Mouse (Mus musculus) Patski (cell line): ENCODE measurements at regions not wholly inside any gene's neighbourhood (a gene's known extent, or its start where the extent isn't known, plus 50 kb on each side); places are given as distances from the start of the nearest gene placed in this dataset.
"Not testable (repeated sequence)": the region's sequence is repeated elsewhere in the genome, so short reads cannot be mapped to it uniquely, and the experiment has no call there.

Experiments used
- ATAC-seq: fragments of 100-300 bp; one replicate; pipeline ENCODE4 v1.8.0; 2021
- CTCF ChIA-PET: fragments of 350-600 bp; sonication (Branson Sonifier 250); formaldehyde crosslinking; loops from one replicate; lab custom pipeline; 2022; ENCODE audit warnings: inconsistent platforms; lab: Charles Lee
- POLR2A ChIA-PET: fragments of 350-600 bp; sonication (Branson Sonifier 250); formaldehyde crosslinking; loops from one replicate; lab custom pipeline; 2022; ENCODE audit warnings: antibody characterized with exemption, inconsistent platforms; lab: Charles Lee
- DNase-seq: peaks from one replicate; pipeline ENCODE4 v3.0.0-alpha.2; 2011; ENCODE audit warnings: low read depth, low spot score
- H3K27me3 ChIP-seq: fragments of 371-371 bp; one replicate; pipeline ENCODE4 v1.5.1; 2021
- CTCF ChIP-seq: fragments of 100-300 bp; IDR thresholded peaks from one replicate; pipeline ENCODE4 v1.5.1; 2021
- in situ Hi-C: fragments of 300-500 bp; cut with MboI; formaldehyde crosslinking; loops from 3 replicates; pipeline ENCODE4 v1.11.1; 2018; ENCODE audit warnings: low pct_unique_long_range_greater_than_20kb, mixed read lengths

GRCm38 (mm10) chr10:43671785-43672184 lies 93.7 kb downstream of the Cd24a start:
- DNase-seq (no peak), ATAC-seq (no peak)
- ChIA-PET CTCF (interaction anchor here (1.5 kb wide), 1 partner anchor 59 kb away, joined by 4 read pairs; no protein-coding TSS in a partner anchor), POLR2A (no interaction called here)
- in situ Hi-C loops = no loop called here
- no peaks in the 10 kb centered on the region for H3K27me3 ChIP-seq
- TF ChIP-seq CTCF = no peak

GRCm38 (mm10) chr10:43672490-43672889 lies 94.4 kb downstream of the Cd24a start:
- H3K27me3 ChIP-seq = no peaks in the 10 kb centered on the region
- DNase-seq (no peak), ATAC-seq (no peak)
- CTCF ChIA-PET = no interaction called here
- in situ Hi-C loops = no loop called here
- POLR2A ChIA-PET = no interaction called here
- TF ChIP-seq CTCF = no peak

GRCm38 (mm10) chr10:43674749-43675148 lies 96.7 kb downstream of the Cd24a start:
- DNase-seq (no peak), ATAC-seq (no peak)
- TF ChIP-seq CTCF = no peak
- ChIA-PET CTCF (interaction anchor here (0.9 to 1.7 kb wide), 2 partner anchors 12 to 27 kb away, joined by 3 to 4 read pairs; no protein-coding TSS in a partner anchor), POLR2A (interaction anchor here (1.0 to 1.1 kb wide), 2 partner anchors 13 kb away, joined by 4 read pairs; no protein-coding TSS in a partner anchor)
- H3K27me3 ChIP-seq = no peaks in the 10 kb centered on the region
- in situ Hi-C loops = no loop called here

GRCm38 (mm10) chr10:43675495-43675894 lies 97.4 kb downstream of the Cd24a start:
- ATAC-seq, in situ Hi-C loops, DNase-seq, H3K27me3 ChIP-seq: not testable (repeated sequence)
- ChIA-PET CTCF (interaction anchor here (0.9 to 1.7 kb wide), 2 partner anchors 12 to 28 kb away, joined by 3 to 4 read pairs; no protein-coding TSS in a partner anchor), POLR2A (interaction anchor here (1.1 kb wide), 1 partner anchor 12 kb away, joined by 4 read pairs; no protein-coding TSS in a partner anchor)

- ChIA-PET POLR2A (interaction anchor here (0.7 kb wide), 2 partner anchors 18 to 458 kb away, joined by 3 read pairs; no protein-coding TSS in a partner anchor), CTCF (no interaction called here)
- DNase-seq = no peak
- H3K27me3 ChIP-seq = no peaks in the 10 kb centered on the region
- no peak for TF ChIP-seq CTCF
- ATAC-seq = no peak
- in situ Hi-C loops = no loop called here
Observed at GRCm38 (mm10) chr10:43676289-43676688, 98.2 kb downstream of the Cd24a start.

- no peaks in the 10 kb centered on the region for H3K27me3 ChIP-seq
- TF ChIP-seq CTCF = no peak
- DNase-seq = no peak
- in situ Hi-C loops = no loop called here
- POLR2A ChIA-PET = no interaction called here
- CTCF ChIA-PET = no interaction called here
- ATAC-seq = no peak
Observed at GRCm38 (mm10) chr10:43684247-43685033, 106.4 kb downstream of the Cd24a start.

GRCm38 (mm10) chr10:43689161-43689913 lies 111.3 kb downstream of the Cd24a start:
- H3K27me3 ChIP-seq = no peaks in the 10 kb centered on the region
- DNase-seq = no peak
- in situ Hi-C loops = no loop called here
- no peak for TF ChIP-seq CTCF
- POLR2A ChIA-PET = interaction anchor here (1.1 kb wide), 1 partner anchor 111 kb away, joined by 3 read pairs; the partner anchor contains the start of gene Cd24a
- CTCF ChIA-PET = no interaction called here
- ATAC-seq = peak; percentile 53

- TF ChIP-seq CTCF = no peak
- DNase-seq (peak; percentile 63), ATAC-seq (peak; percentile 79)
- ChIA-PET CTCF (interaction anchor here (1.0 kb wide), 1 partner anchor 45 kb away, joined by 3 read pairs; no protein-coding TSS in a partner anchor), POLR2A (interaction anchor here (1.1 kb wide), 1 partner anchor 111 kb away, joined by 3 read pairs; the partner anchor contains the start of gene Cd24a)
- no peaks in the 10 kb centered on the region for H3K27me3 ChIP-seq
- in situ Hi-C loops = loop anchor here (5.0 kb wide), 2 partner anchors 53 to 108 kb away; no protein-coding TSS in a partner anchor
Observed at GRCm38 (mm10) chr10:43689914-43690316, 111.8 kb downstream of the Cd24a start.

- in situ Hi-C loops = loop anchor here (5.0 kb wide), 2 partner anchors 57 to 112 kb away; no protein-coding TSS in a partner anchor
- ChIA-PET POLR2A (interaction anchor here (1.4 to 1.7 kb wide), 2 partner anchors 114 to 115 kb away, joined by 4 to 6 read pairs; no protein-coding TSS in a partner anchor), CTCF (interaction anchor here (1.2 to 1.5 kb wide), 3 partner anchors 58 to 119 kb away, joined by 4 to 6 read pairs (median 5); no protein-coding TSS in a partner anchor)
- H3K27me3 ChIP-seq = no peaks in the 10 kb centered on the region
- TF ChIP-seq CTCF = no peak
- ATAC-seq (peak; percentile 28), DNase-seq (peak; percentile 81)
Observed at GRCm38 (mm10) chr10:43693974-43694373, 115.9 kb downstream of the Cd24a start.

GRCm38 (mm10) chr10:43694508-43694907 lies 116.4 kb downstream of the Cd24a start:
- CTCF ChIA-PET = interaction anchor here (0.9 to 1.5 kb wide), 5 partner anchors 58 to 223 kb away, joined by 3 to 6 read pairs (median 4); no protein-coding TSS in a partner anchor
- POLR2A ChIA-PET = interaction anchor here (0.7 to 1.7 kb wide), 4 partner anchors 75 to 500 kb away, joined by 3 to 6 read pairs (median 4); no protein-coding TSS in a partner anchor
- ATAC-seq (peak; percentile 58), DNase-seq (peak; percentile 71)
- TF ChIP-seq CTCF = no peak
- H3K27me3 ChIP-seq = no peaks in the 10 kb centered on the region
- in situ Hi-C loops = loop anchor here (5.0 kb wide), 2 partner anchors 57 to 112 kb away; no protein-coding TSS in a partner anchor
